Mouse (Mus musculus): Measurements from ENCODE around the gene Tmem59. TPM values are rescaled to one million over a fixed set of nuclear protein-coding genes. Genes with fewer than 3 reads are reported as not detected.

Tmem59 gene
- total and polyA plus RNA-seq, 3 experiments = 55.8 to 78.9 TPM; not detected in 1

GRCm38 (mm10) chr4:107163341-107163740 is 14.9 kb upstream of the Tmem59 start:
- Histone ChIP-seq H3K36me3 (ENCODE audit: control insufficient read depth in 1 of 2, insufficient read depth in 2 of 2, low read length in 2 of 2) (peaks cover 0 to 8% of the 10 kb centered on the region in 2 experiments; a peak in 2 of 4 replicates), H3K9me3 (replicated peaks; ENCODE audit: insufficient read depth, low read length) (no peaks in the 10 kb centered on the region), H3K27ac (ENCODE audit: control insufficient read depth, low read depth, low read length) (no peak overlapping the region), H3K27me3 (ENCODE audit: control insufficient read depth in 1 of 2, insufficient read depth in 2 of 2, low read length in 2 of 2) (no peaks in the 10 kb centered on the region), H3K4me1 (ENCODE audit: control insufficient read depth in 1 of 2, insufficient read depth in 2 of 2, low read length in 2 of 2) (peaks cover 6 to 14% of the 10 kb centered on the region in 2 experiments), H3K4me3 (ENCODE audit: control insufficient read depth in 1 of 2, insufficient read depth in 1 of 2, low read depth in 2 of 2, low read length in 2 of 2) (no peak overlapping the region), H3K9ac (ENCODE audit: control insufficient read depth, low read depth, low read length, poor library complexity, severe bottlenecking) (no peak overlapping the region), H3K79me2 (ENCODE audit: control insufficient read depth, insufficient read depth, low read length, poor library complexity) (no peaks in the 10 kb centered on the region)
- TF ChIP-seq ETS1 (IDR thresholded peaks at IDR 0.05; ENCODE audit: low read depth, low read length) (no peak), ZNF384 (IDR thresholded peaks at IDR 0.05; ENCODE audit: low read depth, low read length) (no peak), MAFK (IDR thresholded peaks at IDR 0.05; ENCODE audit: borderline replicate concordance, low read depth, low read length) (no peak), GATA1 (IDR thresholded peaks at IDR 0.05; ENCODE audit: low read depth, low read length) (no peak), JUND (IDR thresholded peaks at IDR 0.05; ENCODE audit: low read depth, low read length) (no peak), MXI1 (IDR thresholded peaks at IDR 0.05; ENCODE audit: low read depth, low read length) (no peak), NRF1 (IDR thresholded peaks at IDR 0.05; ENCODE audit: insufficient read depth, low read depth, low read length, poor library complexity, severe bottlenecking) (no peak), CHD2 (IDR thresholded peaks at IDR 0.05; ENCODE audit: low read length) (no peak), RAD21 (IDR thresholded peaks at IDR 0.05; ENCODE audit: low read depth, low read length) (no peak), SMC3 (IDR thresholded peaks at IDR 0.05; ENCODE audit: low read depth, low read length) (no peak), POLR2A (IDR thresholded peaks at IDR 0.05; ENCODE audit: control insufficient read depth in 1 of 2, insufficient read depth in 1 of 2, low read depth in 1 of 2, low read length in 2 of 2, poor library complexity in 1 of 2) (no peak), HCFC1 (IDR thresholded peaks at IDR 0.05; ENCODE audit: low read depth, low read length) (no peak), NELFE (IDR thresholded peaks at IDR 0.05; ENCODE audit: low read depth, low read length) (no peak), BHLHE40 (IDR thresholded peaks at IDR 0.05; ENCODE audit: borderline replicate concordance, low read depth, low read length) (no peak), USF1 (IDR thresholded peaks at IDR 0.05; ENCODE audit: low read depth, low read length) (no peak), SIN3A (IDR thresholded peaks at IDR 0.05; ENCODE audit: low read length) (no peak)
- DNase-seq (ENCODE audit: low read depth, low spot score) = no peak

GRCm38 (mm10) chr4:107163756-107164587 is 14.2 kb upstream of the Tmem59 start:
- Histone ChIP-seq H3K36me3 (ENCODE audit: control insufficient read depth in 1 of 2, insufficient read depth in 2 of 2, low read length in 2 of 2) (peaks cover 0 to 8% of the 10 kb centered on the region in 2 experiments; a peak in 2 of 4 replicates), H3K27me3 (ENCODE audit: control insufficient read depth in 1 of 2, insufficient read depth in 2 of 2, low read length in 2 of 2) (no peaks in the 10 kb centered on the region), H3K9ac (ENCODE audit: control insufficient read depth, low read depth, low read length, poor library complexity, severe bottlenecking) (no peak overlapping the region), H3K9me3 (replicated peaks; ENCODE audit: insufficient read depth, low read length) (no peaks in the 10 kb centered on the region), H3K27ac (ENCODE audit: control insufficient read depth, low read depth, low read length) (no peak overlapping the region), H3K4me3 (ENCODE audit: control insufficient read depth in 1 of 2, insufficient read depth in 1 of 2, low read depth in 2 of 2, low read length in 2 of 2) (no peak overlapping the region), H3K79me2 (ENCODE audit: control insufficient read depth, insufficient read depth, low read length, poor library complexity) (no peaks in the 10 kb centered on the region), H3K4me1 (ENCODE audit: control insufficient read depth in 1 of 2, insufficient read depth in 2 of 2, low read length in 2 of 2) (peaks cover 6 to 14% of the 10 kb centered on the region in 2 experiments)
- peak; percentile 88 for DNase-seq (ENCODE audit: low read depth, low spot score)
- peak; percentile 48; the same call in 1 of the 2 replicates for TF ChIP-seq MXI1 (IDR thresholded peaks at IDR 0.05; ENCODE audit: low read depth, low read length)
- peak; percentile 100 for TF ChIP-seq ZC3H11A (IDR thresholded peaks at IDR 0.05; ENCODE audit: low read depth, low read length)
- TF ChIP-seq RAD21 (IDR thresholded peaks at IDR 0.05; ENCODE audit: low read depth, low read length) = peak; percentile 100
- no peak for TF ChIP-seq EP300 (IDR thresholded peaks at IDR 0.05; ENCODE audit: low read depth in 1 of 2, low read length in 2 of 2)
- TF ChIP-seq MYB (IDR thresholded peaks at IDR 0.05; ENCODE audit: low read depth, low read length) = no peak
- 0 out of 2 replicates have a peak, but pooled peaks have one; percentile 25 for TF ChIP-seq GATA1 (IDR thresholded peaks at IDR 0.05; ENCODE audit: low read depth, low read length)
- TF ChIP-seq JUND (IDR thresholded peaks at IDR 0.05; ENCODE audit: low read depth, low read length) = peak; percentile 88; the same call in 1 of the 2 replicates
- TF ChIP-seq ETS1 (IDR thresholded peaks at IDR 0.05; ENCODE audit: low read depth, low read length) = no peak
- peak; percentile 80; the same call in 1 of the 2 replicates for TF ChIP-seq SIN3A (IDR thresholded peaks at IDR 0.05; ENCODE audit: low read length)
- no peak for TF ChIP-seq E2F4 (IDR thresholded peaks at IDR 0.05; ENCODE audit: borderline replicate concordance, low read depth, low read length)
- no peak for TF ChIP-seq RCOR1 (IDR thresholded peaks at IDR 0.05; ENCODE audit: low read depth, low read length)
- no peak for TF ChIP-seq KAT2A (conservative IDR thresholded peaks at IDR 0.05; ENCODE audit: low read depth, low read length)
- TF ChIP-seq SMC3 (IDR thresholded peaks at IDR 0.05; ENCODE audit: low read depth, low read length) = peak; percentile 100
- 0 out of 2 replicates have a peak, but pooled peaks have one; percentile 31 for TF ChIP-seq BHLHE40 (IDR thresholded peaks at IDR 0.05; ENCODE audit: borderline replicate concordance, low read depth, low read length)
- TF ChIP-seq GABPA (IDR thresholded peaks at IDR 0.05; ENCODE audit: low read depth, low read length) = no peak
- no peak for TF ChIP-seq ELF1 (IDR thresholded peaks at IDR 0.05; ENCODE audit: low read depth, low read length)
- TF ChIP-seq USF2 (IDR thresholded peaks at IDR 0.05; ENCODE audit: borderline replicate concordance in 1 of 2, insufficient read depth in 1 of 2, low read depth in 1 of 2, low read length in 2 of 2) = no peak
- 0 out of 2 replicates have a peak, but pooled peaks have one; percentile 20 for TF ChIP-seq TBP (IDR thresholded peaks at IDR 0.05; ENCODE audit: low read depth, low read length)
- peak; percentile 72 for TF ChIP-seq ZNF384 (IDR thresholded peaks at IDR 0.05; ENCODE audit: low read depth, low read length)
- peak in 2 of 3 experiments; percentile 84 to 90; a peak in 5 of 6 replicates for TF ChIP-seq CTCF (IDR thresholded peaks at IDR 0.05 in 2 of 3, conservative IDR thresholded peaks at IDR 0.05 in 1 of 3; ENCODE audit: control insufficient read depth in 1 of 3, insufficient read depth in 1 of 3, low read depth in 2 of 3, low read length in 3 of 3, poor library complexity in 1 of 3, severe bottlenecking in 1 of 3)
- TF ChIP-seq POLR2A (IDR thresholded peaks at IDR 0.05; ENCODE audit: control insufficient read depth in 1 of 2, insufficient read depth in 1 of 2, low read depth in 1 of 2, low read length in 2 of 2, poor library complexity in 1 of 2) = no peak
- TF ChIP-seq MAFK (IDR thresholded peaks at IDR 0.05; ENCODE audit: borderline replicate concordance, low read depth, low read length) = no peak

Data from MEL (cell line).